Mouse (Mus musculus) G1E (cell line): ENCODE data around the gene Afdn. TPM values are rescaled to one million over a fixed set of nuclear protein-coding genes. Genes with fewer than 3 reads are reported as not detected.

ENCODE experiments used
- ATAC-seq: 2 replicates; pipeline ENCODE4 v1.8.0; 2016; ENCODE audit warnings: mild to moderate bottlenecking; ENCODE audit not compliant: insufficient number of reproducible peaks, poor library complexity, low FRiP score, severe bottlenecking; ENCODE audit errors: extremely low read depth
- DNase-seq: peaks from one replicate; pipeline ENCODE4 v3.0.0; 2012; ENCODE audit warnings: low spot score
- H3K27me3 ChIP-seq: 2 replicates; pipeline ENCODE4 v1.6.1; 2012; ENCODE audit warnings: mild to moderate bottlenecking, low read length, inconsistent platforms; ENCODE audit not compliant: insufficient read depth
- H3K36me3 ChIP-seq: replicated peaks from 2 replicates; pipeline ENCODE3; 2012; ENCODE audit warnings: mild to moderate bottlenecking, inconsistent platforms
- H3K4me1 ChIP-seq: 2 replicates; pipeline ENCODE4 v1.6.1; 2012; ENCODE audit warnings: low read depth, low read length, inconsistent platforms, mixed read lengths; ENCODE audit not compliant: insufficient read depth
- H3K4me3 ChIP-seq: 2 replicates; pipeline ENCODE4 v1.5.1; 2012; ENCODE audit warnings: low read depth, mild to moderate bottlenecking, inconsistent platforms, low read length, moderate library complexity, mixed read lengths
- H3K9me3 ChIP-seq: replicated peaks from 2 replicates; pipeline ENCODE4 v1.6.1; 2012; ENCODE audit warnings: inconsistent platforms
- CTCF ChIP-seq: IDR thresholded peaks from 2 replicates; pipeline ENCODE4 v1.5.1; 2012; ENCODE audit warnings: low read depth, low read length, inconsistent platforms, mixed read lengths
- GATA1 ChIP-seq: IDR thresholded peaks from 2 replicates; pipeline ENCODE4 v1.6.1; 2012; ENCODE audit warnings: borderline replicate concordance, low read length, inconsistent platforms, mixed read lengths
- GATA2 ChIP-seq: IDR thresholded peaks from 2 replicates; pipeline ENCODE4 v1.6.1; 2012; ENCODE audit warnings: low read depth, low read length, inconsistent platforms, borderline replicate concordance
- POLR2AphosphoS5 ChIP-seq: IDR thresholded peaks from 2 replicates; pipeline ENCODE4 v1.6.1; 2012; ENCODE audit warnings: low read depth, low read length, inconsistent platforms; ENCODE audit not compliant: insufficient replicate concordance
- TAL1 ChIP-seq: conservative IDR thresholded peaks from 2 replicates; pipeline ENCODE4 v1.6.1; 2012; ENCODE audit warnings: low read depth, low read length, inconsistent platforms, mixed read lengths
- polyA plus RNA-seq: library from polyadenylated mRNA; stranded (reverse); fragments of >175 nt; gene quantifications from 2 replicates; pipeline ENCODE4 v1.2.3, GENCODE M21; 2012
- total RNA-seq, 2 experiments: library from RNA; stranded (forward) in 1 of 2; stranded (reverse) in 1 of 2; fragments of 200-1000 nt in 1 of 2; fragments of >200 nt in 1 of 2; fragmentation: Nextera tagmentation in 1 of 2; gene quantifications; 2 replicates each; pipeline ENCODE4 v1.2.3; 2014 to 2017

Afdn gene
- total and polyA plus RNA-seq, 3 experiments, result 0.07 to 0.87 TPM; not detected in 1

GRCm38 (mm10) chr17:13716336-13716735 lies 44.0 kb upstream of the Afdn start:
- no peak for ATAC-seq
- Histone ChIP-seq H3K4me3 (no peak overlapping the region), H3K9me3 (peaks cover 68% of the 10 kb centered on the region), H3K4me1 (no peaks in the 10 kb centered on the region), H3K36me3 (no peaks in the 10 kb centered on the region), H3K27me3 (no peaks in the 10 kb centered on the region)
- TF ChIP-seq TAL1 (no peak), GATA2 (no peak), GATA1 (no peak), CTCF (no peak), POLR2AphosphoS5 (no peak)
- DNase-seq, result no peak

- TF ChIP-seq POLR2AphosphoS5, result no peak
- DNase-seq, result no peak
- no peak for ATAC-seq
These were observed 42.9 kb upstream of the Afdn start for GRCm38 (mm10) chr17:13717428-13717827.

GRCm38 (mm10) chr17:13720187-13720586 lies 40.2 kb upstream of the Afdn start:
- ATAC-seq (no peak), DNase-seq (no peak)
- no peaks in the 10 kb centered on the region for H3K36me3 ChIP-seq
- H3K27me3 ChIP-seq, result no peaks in the 10 kb centered on the region
- peaks cover 59% of the 10 kb centered on the region for H3K9me3 ChIP-seq
- H3K4me1 ChIP-seq, result no peaks in the 10 kb centered on the region
- no peak overlapping the region for H3K4me3 ChIP-seq
- TF ChIP-seq GATA1, result no peak
- no peak for TF ChIP-seq TAL1
- TF ChIP-seq POLR2AphosphoS5, result no peak
- no peak for TF ChIP-seq GATA2
- TF ChIP-seq CTCF, result no peak

More at GRCm38 (mm10) chr17:13717428-13717827, 42.9 kb upstream of the Afdn start:
- no peaks in the 10 kb centered on the region for H3K27me3 ChIP-seq
- peaks cover 70% of the 10 kb centered on the region for H3K9me3 ChIP-seq
- H3K36me3 ChIP-seq, result no peaks in the 10 kb centered on the region
- H3K4me1 ChIP-seq, result no peaks in the 10 kb centered on the region
- no peak overlapping the region for H3K4me3 ChIP-seq

GRCm38 (mm10) chr17:13721372-13721771 lies 39.0 kb upstream of the Afdn start:
- DNase-seq, result no peak
- H3K4me1 ChIP-seq, result no peaks in the 10 kb centered on the region
- ATAC-seq, result no peak
- no peaks in the 10 kb centered on the region for H3K27me3 ChIP-seq
- peaks cover 56% of the 10 kb centered on the region for H3K9me3 ChIP-seq
- no peak overlapping the region for H3K4me3 ChIP-seq
- H3K36me3 ChIP-seq, result no peaks in the 10 kb centered on the region
- TF ChIP-seq GATA2 (no peak), CTCF (no peak), GATA1 (no peak), TAL1 (no peak), POLR2AphosphoS5 (no peak)

- TF ChIP-seq CTCF (no peak), TAL1 (no peak), POLR2AphosphoS5 (no peak), GATA1 (no peak), GATA2 (no peak)
- Histone ChIP-seq H3K36me3 (no peaks in the 10 kb centered on the region), H3K9me3 (peaks cover 49% of the 10 kb centered on the region), H3K4me3 (no peak overlapping the region), H3K4me1 (no peaks in the 10 kb centered on the region), H3K27me3 (no peaks in the 10 kb centered on the region)
- DNase-seq, result no peak
- ATAC-seq, result no peak
These were observed 37.9 kb upstream of the Afdn start for GRCm38 (mm10) chr17:13722434-13722833.

GRCm38 (mm10) chr17:13725004-13725550 lies 35.3 kb upstream of the Afdn start:
- Histone ChIP-seq H3K4me3 (no peak overlapping the region), H3K36me3 (no peaks in the 10 kb centered on the region), H3K4me1 (no peaks in the 10 kb centered on the region), H3K9me3 (peaks cover 38% of the 10 kb centered on the region), H3K27me3 (no peaks in the 10 kb centered on the region)
- TF ChIP-seq TAL1 (no peak), GATA2 (no peak), GATA1 (no peak), CTCF (no peak), POLR2AphosphoS5 (no peak)
- ATAC-seq, result no peak
- DNase-seq, result no peak
